Mouse (Mus musculus) hindbrain, embryonic 15.5 days (tissue): ENCODE measurements at regions not wholly inside any gene's neighbourhood (a gene's known extent, or its start where the extent isn't known, plus 50 kb on each side); places are given as distances from the start of the nearest gene placed in this dataset.

ENCODE experiments used
- ATAC-seq: fragments of 200-750 bp; cut with Nextera tagmentation; 2 replicates; pipeline ENCODE4 v1.8.0; 2017; ENCODE audit warnings: low read depth, moderate number of reproducible peaks, moderate TSS enrichment; ENCODE audit not compliant: low FRiP score
- H3K27ac ChIP-seq: fragments of 300-500 bp; sonication (generic); replicated peaks from 2 replicates; pipeline ENCODE4 v1.5.1; 2015; ENCODE audit warnings: mild to moderate bottlenecking, inconsistent platforms
- H3K27me3 ChIP-seq: fragments of 300-500 bp; sonication (generic); 2 replicates; pipeline ENCODE4 v1.6.1; 2015; ENCODE audit warnings: control low read depth, inconsistent platforms
- H3K36me3 ChIP-seq: fragments of 300-500 bp; sonication (generic); 2 replicates; pipeline ENCODE4 v1.6.1; 2015; ENCODE audit warnings: control low read depth, inconsistent platforms
- H3K4me1 ChIP-seq: fragments of 300-500 bp; sonication (generic); replicated peaks from 2 replicates; pipeline ENCODE4 v1.6.1; 2015; ENCODE audit warnings: control low read depth, inconsistent platforms
- H3K4me2 ChIP-seq: fragments of 300-500 bp; sonication (generic); 2 replicates; pipeline ENCODE4 v1.6.1; 2015; ENCODE audit warnings: moderate library complexity, mild to moderate bottlenecking, inconsistent platforms
- H3K4me3 ChIP-seq: fragments of 300-500 bp; sonication (generic); 2 replicates; pipeline ENCODE4 v1.5.1; 2015; ENCODE audit warnings: mild to moderate bottlenecking, inconsistent platforms
- H3K9ac ChIP-seq: fragments of 300-500 bp; sonication (generic); 2 replicates; pipeline ENCODE4 v1.6.1; 2015; ENCODE audit warnings: inconsistent platforms
- H3K9me3 ChIP-seq: fragments of 300-500 bp; sonication (generic); 2 replicates; pipeline ENCODE4 v1.6.1; 2016; ENCODE audit warnings: control low read depth, inconsistent platforms
- WGBS: fragments of 180-500 bp; shearing (Covaris S2); methylation state at CpG from one replicate; pipeline ENCODE4 v1.1.7; 2015; 5-methylcytosine and 5-hydroxymethylcytosine counted together

- 70% methylated on average over 12 of the region's 12 CpGs for WGBS
- Histone ChIP-seq H3K4me1 (no peaks in the 10 kb centered on the region), H3K27me3 (no peaks in the 10 kb centered on the region), H3K9ac (no peak overlapping the region), H3K4me3 (no peak overlapping the region), H3K4me2 (no peak overlapping the region), H3K9me3 (no peaks in the 10 kb centered on the region), H3K27ac (no peak overlapping the region), H3K36me3 (no peaks in the 10 kb centered on the region)
- ATAC-seq = no peak
Observed at GRCm38 (mm10) chr8:44766111-44766873, 169.0 kb upstream of the Fat1 start.

GRCm38 (mm10) chr8:44767271-44767670, 168.0 kb upstream of the Fat1 start:
- H3K4me3 ChIP-seq = no peak overlapping the region
- H3K4me1 ChIP-seq = no peaks in the 10 kb centered on the region
- no peaks in the 10 kb centered on the region for H3K9me3 ChIP-seq
- no peaks in the 10 kb centered on the region for H3K36me3 ChIP-seq
- H3K4me2 ChIP-seq = no peak overlapping the region
- no peak for ATAC-seq
- H3K27ac ChIP-seq = no peak overlapping the region
- no peaks in the 10 kb centered on the region for H3K27me3 ChIP-seq
- H3K9ac ChIP-seq = no peak overlapping the region
- 79% methylated on average over 4 of the region's 4 CpGs for WGBS

GRCm38 (mm10) chr8:44779212-44779611, 156.0 kb upstream of the Fat1 start:
- Histone ChIP-seq H3K36me3 (no peaks in the 10 kb centered on the region), H3K9ac (no peak overlapping the region), H3K4me1 (no peaks in the 10 kb centered on the region), H3K9me3 (no peaks in the 10 kb centered on the region), H3K4me3 (no peak overlapping the region), H3K4me2 (no peak overlapping the region), H3K27ac (no peak overlapping the region), H3K27me3 (no peaks in the 10 kb centered on the region)
- 90% methylated on average over 1 of the region's 1 CpGs for WGBS
- no peak for ATAC-seq

- WGBS = 84% methylated on average over 9 of the region's 9 CpGs
- Histone ChIP-seq H3K36me3 (no peaks in the 10 kb centered on the region), H3K9me3 (no peaks in the 10 kb centered on the region), H3K27me3 (no peaks in the 10 kb centered on the region), H3K27ac (no peak overlapping the region), H3K9ac (no peak overlapping the region), H3K4me2 (no peak overlapping the region), H3K4me3 (no peak overlapping the region), H3K4me1 (no peaks in the 10 kb centered on the region)
- no peak for ATAC-seq
Observed at GRCm38 (mm10) chr8:44782421-44782820, 152.8 kb upstream of the Fat1 start.

GRCm38 (mm10) chr8:44785161-44785560, 150.1 kb upstream of the Fat1 start:
- Histone ChIP-seq H3K4me1 (no peaks in the 10 kb centered on the region), H3K27me3 (no peaks in the 10 kb centered on the region), H3K9me3 (no peaks in the 10 kb centered on the region), H3K27ac (no peak overlapping the region), H3K9ac (no peak overlapping the region), H3K4me3 (no peak overlapping the region), H3K4me2 (no peak overlapping the region), H3K36me3 (no peaks in the 10 kb centered on the region)
- ATAC-seq = no peak
- WGBS = 35% methylated on average over 8 of the region's 8 CpGs

- no peak for ATAC-seq
- H3K4me2 ChIP-seq = no peak overlapping the region
- no peaks in the 10 kb centered on the region for H3K4me1 ChIP-seq
- no peaks in the 10 kb centered on the region for H3K27me3 ChIP-seq
- WGBS = 89% methylated on average over 5 of the region's 5 CpGs
- no peak overlapping the region for H3K9ac ChIP-seq
- no peak overlapping the region for H3K27ac ChIP-seq
- no peaks in the 10 kb centered on the region for H3K36me3 ChIP-seq
- H3K4me3 ChIP-seq = no peak overlapping the region
- H3K9me3 ChIP-seq = no peaks in the 10 kb centered on the region
Observed at GRCm38 (mm10) chr8:44786740-44787139, 148.5 kb upstream of the Fat1 start.

- Histone ChIP-seq H3K9me3 (no peaks in the 10 kb centered on the region), H3K4me2 (no peak overlapping the region), H3K4me1 (no peaks in the 10 kb centered on the region), H3K27ac (no peak overlapping the region), H3K9ac (no peak overlapping the region), H3K27me3 (no peaks in the 10 kb centered on the region), H3K36me3 (no peaks in the 10 kb centered on the region), H3K4me3 (no peak overlapping the region)
- 48% methylated on average over 3 of the region's 3 CpGs for WGBS
- no peak for ATAC-seq
Observed at GRCm38 (mm10) chr8:44788290-44788689, 147.0 kb upstream of the Fat1 start.

- Histone ChIP-seq H3K4me3 (no peak overlapping the region), H3K4me2 (no peak overlapping the region), H3K9ac (no peak overlapping the region), H3K36me3 (no peaks in the 10 kb centered on the region), H3K27me3 (no peaks in the 10 kb centered on the region), H3K4me1 (no peaks in the 10 kb centered on the region), H3K27ac (no peak overlapping the region), H3K9me3 (no peaks in the 10 kb centered on the region)
- no peak for ATAC-seq
- 73% methylated on average over 3 of the region's 3 CpGs for WGBS
Observed at GRCm38 (mm10) chr8:44799513-44799912, 135.7 kb upstream of the Fat1 start.

- WGBS = 57% methylated on average over 6 of the region's 6 CpGs
- Histone ChIP-seq H3K4me3 (no peak overlapping the region), H3K4me2 (no peak overlapping the region), H3K27ac (no peak overlapping the region), H3K27me3 (no peaks in the 10 kb centered on the region), H3K4me1 (no peaks in the 10 kb centered on the region), H3K36me3 (no peaks in the 10 kb centered on the region), H3K9ac (no peak overlapping the region), H3K9me3 (no peaks in the 10 kb centered on the region)
- ATAC-seq = no peak
Observed at GRCm38 (mm10) chr8:44800827-44801273, 134.4 kb upstream of the Fat1 start.

GRCm38 (mm10) chr8:44801604-44802206, 133.5 kb upstream of the Fat1 start:
- H3K9me3 ChIP-seq = no peaks in the 10 kb centered on the region
- no peaks in the 10 kb centered on the region for H3K36me3 ChIP-seq
- no peak for ATAC-seq
- no peak overlapping the region for H3K27ac ChIP-seq
- no peaks in the 10 kb centered on the region for H3K4me1 ChIP-seq
- H3K27me3 ChIP-seq = no peaks in the 10 kb centered on the region
- 39% methylated on average over 6 of the region's 6 CpGs for WGBS
- no peak overlapping the region for H3K4me3 ChIP-seq
- H3K9ac ChIP-seq = no peak overlapping the region
- H3K4me2 ChIP-seq = no peak overlapping the region

GRCm38 (mm10) chr8:44802331-44802730, 132.9 kb upstream of the Fat1 start:
- no peaks in the 10 kb centered on the region for H3K36me3 ChIP-seq
- no peak overlapping the region for H3K27ac ChIP-seq
- H3K27me3 ChIP-seq = no peaks in the 10 kb centered on the region
- no peaks in the 10 kb centered on the region for H3K4me1 ChIP-seq
- WGBS = 64% methylated on average over 5 of the region's 5 CpGs
- H3K9me3 ChIP-seq = no peaks in the 10 kb centered on the region
- H3K4me3 ChIP-seq = no peak overlapping the region
- no peak overlapping the region for H3K4me2 ChIP-seq
- no peak for ATAC-seq
- H3K9ac ChIP-seq = no peak overlapping the region

- 24% methylated on average over 14 of the region's 14 CpGs for WGBS
- H3K9ac ChIP-seq = no peak overlapping the region
- H3K4me1 ChIP-seq = no peaks in the 10 kb centered on the region
- no peak for ATAC-seq
- no peaks in the 10 kb centered on the region for H3K36me3 ChIP-seq
- no peak overlapping the region for H3K4me3 ChIP-seq
- no peak overlapping the region for H3K4me2 ChIP-seq
- no peaks in the 10 kb centered on the region for H3K9me3 ChIP-seq
- H3K27ac ChIP-seq = no peak overlapping the region
- no peaks in the 10 kb centered on the region for H3K27me3 ChIP-seq
Observed at GRCm38 (mm10) chr8:44804414-44805178, 130.7 kb upstream of the Fat1 start.
